Mouse (Mus musculus) midbrain, postnatal 0 days (tissue): ENCODE data around the gene Cyp2j12. TPM values are rescaled to one million over a fixed set of nuclear protein-coding genes. Genes with fewer than 3 reads are reported as not detected.
"Not testable (repeated sequence)": the region's sequence is repeated elsewhere in the genome, so short reads cannot be mapped to it uniquely, and the experiment has no call there.

ENCODE experiments used
- ATAC-seq: fragments of 200-750 bp; cut with Nextera tagmentation; 2 replicates; pipeline ENCODE4 v1.8.0; 2017; ENCODE audit warnings: moderate number of reproducible peaks, mild to moderate bottlenecking, moderate TSS enrichment, moderate library complexity; ENCODE audit not compliant: low FRiP score
- DNase-seq: peaks from one replicate; pipeline ENCODE4 v3.0.0-alpha.2; 2015; ENCODE audit warnings: low spot score
- H3K27ac ChIP-seq: fragments of 300-500 bp; sonication (generic); 2 replicates; pipeline ENCODE4 v1.5.1; 2014; ENCODE audit warnings: low read depth, mild to moderate bottlenecking, low read length, mixed read lengths
- H3K27me3 ChIP-seq: fragments of 300-500 bp; sonication (generic); 2 replicates; pipeline ENCODE4 v1.6.1; 2014; ENCODE audit warnings: low read length, control low read depth, mixed read lengths; ENCODE audit not compliant: insufficient read depth
- H3K36me3 ChIP-seq: fragments of 300-500 bp; sonication (generic); 2 replicates; pipeline ENCODE4 v1.6.1; 2014; ENCODE audit warnings: low read length, control low read depth, mixed read lengths; ENCODE audit not compliant: insufficient read depth
- H3K4me1 ChIP-seq: fragments of 300-500 bp; sonication (generic); 2 replicates; pipeline ENCODE4 v1.6.1; 2014; ENCODE audit warnings: mild to moderate bottlenecking, control low read depth, antibody characterized with exemption, low read length, mixed read lengths; ENCODE audit not compliant: insufficient read depth
- H3K4me2 ChIP-seq: fragments of 300-500 bp; sonication (generic); 2 replicates; pipeline ENCODE4 v1.6.1; 2014; ENCODE audit warnings: low read depth, mild to moderate bottlenecking, low read length, mixed read lengths; ENCODE audit not compliant: poor library complexity, severe bottlenecking
- H3K4me3 ChIP-seq: fragments of 300-500 bp; sonication (generic); 2 replicates; pipeline ENCODE4 v1.5.1; 2014; ENCODE audit warnings: low read depth, mild to moderate bottlenecking, low read length, moderate library complexity
- H3K9ac ChIP-seq: fragments of 300-500 bp; sonication (generic); replicated peaks from 2 replicates; pipeline ENCODE4 v1.6.1; 2014; ENCODE audit warnings: mild to moderate bottlenecking, low read length, moderate library complexity, mixed read lengths; ENCODE audit not compliant: poor library complexity, severe bottlenecking
- H3K9me3 ChIP-seq: fragments of 300-500 bp; sonication (generic); 2 replicates; pipeline ENCODE4 v1.6.1; 2016; ENCODE audit warnings: low read length, control low read depth
- CTCF ChIP-seq: IDR thresholded peaks from 2 replicates; pipeline ENCODE4 v1.5.1; 2016; ENCODE audit warnings: antibody characterized with exemption, mild to moderate bottlenecking
- WGBS: fragments of 180-500 bp; shearing (Covaris S2); extraction: QIAGEN DNeasy Blood & Tissue Kit; methylation state at CpG from one replicate; pipeline ENCODE4 v1.1.7; 2014; 5-methylcytosine and 5-hydroxymethylcytosine counted together
- polyA plus RNA-seq: library from polyadenylated mRNA; unstranded; fragments of >200 nt; fragmentation: Nextera tagmentation; extraction: Ambion mirVana; gene quantifications from 2 replicates; pipeline ENCODE4 v1.2.1, GENCODE M21; 2015
- total RNA-seq: library from RNA; depleted of rRNA; stranded (reverse); fragments of >200 nt; gene quantifications from 2 replicates; pipeline ENCODE4 v1.2.3, GENCODE M21; 2014; rRNA removed

Gene Cyp2j12
- total RNA-seq (not detected in 2 replicates), polyA plus RNA-seq (not detected in 2 replicates)

- Histone ChIP-seq H3K4me2 (no peak within 1 kb of the TSS), H3K9ac (no peak within 1 kb of the TSS), H3K36me3 (no peaks in the 10 kb centered on the region), H3K27me3 (no peaks in the 10 kb centered on the region), H3K4me3 (no peak within 1 kb of the TSS), H3K4me1 (no peaks in the 10 kb centered on the region), H3K27ac (no peak within 1 kb of the TSS), H3K9me3 (no peaks in the 10 kb centered on the region)
- WGBS, result 72% methylated on average over 7 of the region's 7 CpGs
- ATAC-seq (no peak), DNase-seq (peak; percentile 3)
- TF ChIP-seq CTCF, result no peak
Observed at GRCm38 (mm10) chr4:96140732-96141467, at the start of gene Cyp2j12. Gene Cyp2j12 (minus strand): TSS chr4:96141152.

GRCm38 (mm10) chr4:96189321-96189720 is 48.4 kb upstream of the Cyp2j12 start:
- not testable (repeated sequence) for H3K4me1 ChIP-seq, H3K9me3 ChIP-seq, H3K27ac ChIP-seq, H3K4me2 ChIP-seq, H3K36me3 ChIP-seq, H3K4me3 ChIP-seq, ATAC-seq, H3K27me3 ChIP-seq, H3K9ac ChIP-seq, DNase-seq
- 92% methylated on average over 5 of the region's 5 CpGs for WGBS

- not testable (repeated sequence) for H3K9me3 ChIP-seq, DNase-seq, H3K9ac ChIP-seq, H3K4me1 ChIP-seq, H3K27me3 ChIP-seq, H3K36me3 ChIP-seq, H3K4me2 ChIP-seq, ATAC-seq, H3K4me3 ChIP-seq, H3K27ac ChIP-seq
- WGBS, result 86% methylated on average over 2 of the region's 2 CpGs
Observed at GRCm38 (mm10) chr4:96188671-96189070, 47.7 kb upstream of the Cyp2j12 start.

- not testable (repeated sequence) for H3K9ac ChIP-seq, DNase-seq, H3K9me3 ChIP-seq, ATAC-seq, H3K4me2 ChIP-seq, H3K4me1 ChIP-seq, H3K27me3 ChIP-seq, H3K27ac ChIP-seq, H3K4me3 ChIP-seq, H3K36me3 ChIP-seq
- 89% methylated on average over 2 of the region's 2 CpGs for WGBS
Observed at GRCm38 (mm10) chr4:96188146-96188545, 47.2 kb upstream of the Cyp2j12 start.

- H3K4me1 ChIP-seq, H3K9me3 ChIP-seq, DNase-seq, H3K4me3 ChIP-seq, H3K4me2 ChIP-seq, H3K27ac ChIP-seq, ATAC-seq, H3K9ac ChIP-seq, H3K27me3 ChIP-seq, H3K36me3 ChIP-seq: not testable (repeated sequence)
- 83% methylated on average over 2 of the region's 2 CpGs for WGBS
Observed at GRCm38 (mm10) chr4:96184716-96185115, 43.8 kb upstream of the Cyp2j12 start.

GRCm38 (mm10) chr4:96162839-96163238 is 21.9 kb upstream of the Cyp2j12 start:
- ATAC-seq (no peak), DNase-seq (no peak)
- Histone ChIP-seq H3K4me3 (no peak overlapping the region), H3K36me3 (no peaks in the 10 kb centered on the region), H3K27me3 (no peaks in the 10 kb centered on the region), H3K27ac (no peak overlapping the region), H3K4me2 (no peak overlapping the region), H3K9me3 (no peaks in the 10 kb centered on the region), H3K4me1 (no peaks in the 10 kb centered on the region), H3K9ac (no peak overlapping the region)
- no peak for TF ChIP-seq CTCF
- 86% methylated on average over 1 of the region's 1 CpGs for WGBS
